Mouse (Mus musculus) MEL (cell line): ENCODE measurements around the gene Vmn1r220. TPM values are rescaled to one million over a fixed set of nuclear protein-coding genes. Genes with fewer than 3 reads are reported as not detected.

Experiments used
- DNase-seq: peaks from one replicate; pipeline ENCODE4 v3.0.0; 2011; ENCODE audit warnings: low read depth, low spot score
- H3K27ac ChIP-seq: 2 replicates; pipeline ENCODE4 v1.5.1; 2012; ENCODE audit warnings: low read depth, mild to moderate bottlenecking, control low read depth, low read length, moderate library complexity; ENCODE audit not compliant: control insufficient read depth
- H3K27me3 ChIP-seq, 2 experiments: fragments of 150-350 bp in 1 of 2; sonication (generic) in 1 of 2; 2 replicates each; pipeline ENCODE4 v1.6.1; 2012; ENCODE audit warnings: low read length in 2 of 2, mild to moderate bottlenecking in 2 of 2, improper control_type of control experiment in 1 of 2, moderate library complexity in 1 of 2; ENCODE audit not compliant: insufficient read depth in 2 of 2, control insufficient read depth in 1 of 2
- H3K36me3 ChIP-seq, 2 experiments: 2 replicates each; pipeline ENCODE4 v1.6.1; 2012 to 2014; ENCODE audit warnings: low read length in 2 of 2, improper control_type of control experiment in 1 of 2, inconsistent platforms in 1 of 2, mild to moderate bottlenecking in 1 of 2; ENCODE audit not compliant: insufficient read depth in 2 of 2, control insufficient read depth in 1 of 2
- H3K4me1 ChIP-seq, 2 experiments: fragments of 150-350 bp in 1 of 2; sonication (generic) in 1 of 2; 2 replicates each; pipeline ENCODE4 v1.6.1; 2012; ENCODE audit warnings: low read length in 2 of 2, improper control_type of control experiment in 1 of 2, mild to moderate bottlenecking in 1 of 2; ENCODE audit not compliant: insufficient read depth in 2 of 2, control insufficient read depth in 1 of 2
- H3K4me3 ChIP-seq, 2 experiments: fragments of 150-350 bp in 1 of 2; sonication (generic) in 1 of 2; 2 replicates each; pipeline ENCODE4 v1.5.1; 2012; ENCODE audit warnings: low read depth in 2 of 2, low read length in 2 of 2, mild to moderate bottlenecking in 2 of 2, moderate library complexity in 2 of 2, control low read depth in 1 of 2, improper control_type of control experiment in 1 of 2; ENCODE audit not compliant: control insufficient read depth in 1 of 2, insufficient read depth in 1 of 2
- H3K79me2 ChIP-seq: 2 replicates; pipeline ENCODE4 v1.6.1; 2012; ENCODE audit warnings: mild to moderate bottlenecking, low read length, moderate library complexity; ENCODE audit not compliant: control insufficient read depth, poor library complexity, insufficient read depth
- H3K9ac ChIP-seq: 2 replicates; pipeline ENCODE4 v1.6.1; 2012; ENCODE audit warnings: low read depth, mild to moderate bottlenecking, control low read depth, low read length, moderate library complexity; ENCODE audit not compliant: control insufficient read depth, poor library complexity, severe bottlenecking
- H3K9me3 ChIP-seq: fragments of 150-350 bp; sonication (generic); replicated peaks from 2 replicates; pipeline ENCODE4 v1.6.1; 2012; ENCODE audit warnings: mild to moderate bottlenecking, low read length, improper control_type of control experiment, moderate library complexity; ENCODE audit not compliant: insufficient read depth
- CHD1 ChIP-seq: IDR thresholded peaks from 2 replicates; pipeline ENCODE4 v1.6.1; 2012; ENCODE audit warnings: low read depth, mild to moderate bottlenecking, inconsistent platforms, low read length, improper control_type of control experiment
- CTCF ChIP-seq, 3 experiments: IDR thresholded peaks in 2 of 3; conservative IDR thresholded peaks in 1 of 3; 2 replicates each; pipeline ENCODE4 v1.5.1; 2011 to 2012; ENCODE audit warnings: low read length in 3 of 3, low read depth in 2 of 3, mild to moderate bottlenecking in 2 of 3, improper control_type of control experiment in 1 of 3, inconsistent platforms in 1 of 3, mixed read lengths in 1 of 3, moderate library complexity in 1 of 3; ENCODE audit not compliant: control insufficient read depth in 1 of 3, insufficient read depth in 1 of 3, poor library complexity in 1 of 3, severe bottlenecking in 1 of 3
- E2F4 ChIP-seq: IDR thresholded peaks from 2 replicates; pipeline ENCODE4 v1.6.1; 2011; ENCODE audit warnings: low read depth, low read length, improper control_type of control experiment, borderline replicate concordance
- ETS1 ChIP-seq: IDR thresholded peaks from 2 replicates; pipeline ENCODE4 v1.6.1; 2012; ENCODE audit warnings: low read depth, mild to moderate bottlenecking, inconsistent platforms, low read length, improper control_type of control experiment, moderate library complexity
- GATA1 ChIP-seq: IDR thresholded peaks from 2 replicates; pipeline ENCODE4 v1.6.1; 2011; ENCODE audit warnings: low read depth, low read length, improper control_type of control experiment
- MAFK ChIP-seq: IDR thresholded peaks from 2 replicates; pipeline ENCODE4 v1.6.1; 2011; ENCODE audit warnings: low read depth, mild to moderate bottlenecking, low read length, improper control_type of control experiment, borderline replicate concordance
- MEF2A ChIP-seq: IDR thresholded peaks from 2 replicates; pipeline ENCODE4 v1.6.1; 2014; ENCODE audit warnings: low read depth, mild to moderate bottlenecking, inconsistent platforms, low read length, improper control_type of control experiment; ENCODE audit not compliant: poor library complexity, insufficient replicate concordance, severe bottlenecking; ENCODE audit errors: extremely low read depth
- MYB ChIP-seq: IDR thresholded peaks from 2 replicates; pipeline ENCODE4 v1.6.1; 2011; ENCODE audit warnings: mild to moderate bottlenecking, low read depth, low read length, improper control_type of control experiment
- MYC ChIP-seq: IDR thresholded peaks from 2 replicates; pipeline ENCODE4 v1.6.1; 2011; ENCODE audit warnings: low read depth, mild to moderate bottlenecking, low read length, improper control_type of control experiment, moderate library complexity
- POLR2A ChIP-seq, 2 experiments: IDR thresholded peaks; 2 replicates each; pipeline ENCODE4 v1.6.1; 2011 to 2012; ENCODE audit warnings: low read length in 2 of 2, mild to moderate bottlenecking in 2 of 2, control low read depth in 1 of 2, improper control_type of control experiment in 1 of 2, low read depth in 1 of 2, moderate library complexity in 1 of 2; ENCODE audit not compliant: control insufficient read depth in 1 of 2, insufficient read depth in 1 of 2, poor library complexity in 1 of 2
- POLR2AphosphoS2 ChIP-seq: IDR thresholded peaks from 2 replicates; pipeline ENCODE4 v1.6.1; 2011; ENCODE audit warnings: low read length, improper control_type of control experiment
- USF1 ChIP-seq: IDR thresholded peaks from 2 replicates; pipeline ENCODE4 v1.6.1; 2014; ENCODE audit warnings: low read depth, mild to moderate bottlenecking, inconsistent platforms, low read length, improper control_type of control experiment, moderate library complexity
- polyA plus RNA-seq, 2 experiments: library from polyadenylated mRNA; stranded (reverse) in 1 of 2; unstranded in 1 of 2; fragments of >175 nt in 1 of 2; fragments of >200 nt in 1 of 2; gene quantifications; 2 replicates each; pipeline versions ENCODE4 v1.2.1 to v1.2.4; 2012; ENCODE audit warnings: low replicate concordance in 2 of 2, low read depth in 1 of 2; ENCODE audit not compliant: insufficient read length in 2 of 2, insufficient read depth in 1 of 2, missing spikeins in 1 of 2
- total RNA-seq: library from RNA; depleted of rRNA; stranded (reverse); fragments of 300-350 nt; gene quantifications from 2 replicates; pipeline ENCODE4 v1.2.3, GENCODE M21; 2012; rRNA removed

Vmn1r220 gene
- total and polyA plus RNA-seq, 3 experiments, result not detected

GRCm38 (mm10) chr13:23138880-23139279 lies 48.9 kb downstream of the Vmn1r220 start:
- H3K79me2 ChIP-seq, result no peaks in the 10 kb centered on the region
- H3K27ac ChIP-seq, result no peak overlapping the region
- no peak for DNase-seq
- H3K27me3 ChIP-seq, result no peaks in the 10 kb centered on the region
- H3K9me3 ChIP-seq, result no peaks in the 10 kb centered on the region
- TF ChIP-seq E2F4 (no peak), MEF2A (no peak), USF1 (no peak), CHD1 (no peak), POLR2AphosphoS2 (no peak)
- no peak overlapping the region for H3K4me3 ChIP-seq
- H3K36me3 ChIP-seq, result no peaks in the 10 kb centered on the region
- H3K9ac ChIP-seq, result no peak overlapping the region
- no peaks in the 10 kb centered on the region for H3K4me1 ChIP-seq

- Histone ChIP-seq H3K4me3 (no peak overlapping the region), H3K79me2 (no peaks in the 10 kb centered on the region), H3K27me3 (no peaks in the 10 kb centered on the region), H3K9ac (no peak overlapping the region), H3K4me1 (no peaks in the 10 kb centered on the region), H3K9me3 (no peaks in the 10 kb centered on the region), H3K36me3 (no peaks in the 10 kb centered on the region), H3K27ac (no peak overlapping the region)
- no peak for TF ChIP-seq MYB
- no peak for TF ChIP-seq GATA1
- no peak for TF ChIP-seq POLR2A (IDR thresholded peaks at IDR 0.05; ENCODE audit: control insufficient read depth in 1 of 2, insufficient read depth in 1 of 2, low read depth in 1 of 2, low read length in 2 of 2, poor library complexity in 1 of 2)
- TF ChIP-seq CHD1, result no peak
- no peak for TF ChIP-seq MEF2A
- TF ChIP-seq CTCF (IDR thresholded peaks at IDR 0.05 in 2 of 3, conservative IDR thresholded peaks at IDR 0.05 in 1 of 3; ENCODE audit: control insufficient read depth in 1 of 3, insufficient read depth in 1 of 3, low read depth in 2 of 3, low read length in 3 of 3, poor library complexity in 1 of 3, severe bottlenecking in 1 of 3), result no peak
- no peak for TF ChIP-seq MAFK
- no peak for TF ChIP-seq ETS1
- TF ChIP-seq E2F4, result no peak
- no peak for TF ChIP-seq MYC
- DNase-seq, result no peak
Measured at GRCm38 (mm10) chr13:23133501-23133900, 54.3 kb downstream of the Vmn1r220 start.

DNA sequence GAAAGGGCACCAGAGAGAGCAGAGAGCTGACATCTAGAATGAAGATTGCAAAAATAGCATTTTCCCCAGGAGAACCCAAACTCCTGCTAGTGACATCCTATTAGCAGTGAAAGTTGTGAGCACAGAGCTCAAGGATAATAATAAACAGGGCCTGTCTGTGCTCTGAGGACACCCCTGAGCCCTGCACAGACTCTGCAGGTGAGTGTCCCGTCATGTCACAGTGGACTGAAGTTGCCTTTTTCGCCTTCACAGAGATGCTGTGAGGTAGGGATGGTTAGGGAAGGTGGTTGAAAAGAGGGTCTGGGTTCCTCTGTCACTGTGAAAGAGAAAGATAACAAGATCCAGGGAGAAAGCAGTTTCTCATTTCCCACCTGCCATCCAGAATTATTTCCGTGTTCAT lies 54.7 kb downstream of the Vmn1r220 start, which contains the start of gene Vmn1r218:
Gene Vmn1r218, plus strand, starts transcription at position 57 of the 400 bp plus-strand sequence.
- TF ChIP-seq MAFK, result no peak

More for the DNA sequence above, 54.7 kb downstream of the Vmn1r220 start, which contains the start of gene Vmn1r218:
- Histone ChIP-seq H3K36me3 (no peaks in the 10 kb centered on the region), H3K9me3 (no peaks in the 10 kb centered on the region), H3K4me1 (no peaks in the 10 kb centered on the region), H3K27me3 (no peaks in the 10 kb centered on the region), H3K9ac (no peak within 1 kb of the TSS), H3K79me2 (no peaks in the 10 kb centered on the region), H3K4me3 (no peak within 1 kb of the TSS), H3K27ac (no peak within 1 kb of the TSS)
- no peak for DNase-seq

Other genes starting within 250 kb of the Vmn1r220 start
- gene Vmn1r213, start 180.3 kb downstream of the Vmn1r220 start, total RNA-seq, result not detected in 2 replicates
- gene Vmn1r213, start 180.3 kb downstream of the Vmn1r220 start, polyA plus RNA-seq, result not detected
- gene Vmn1r214, start 157.6 kb downstream of the Vmn1r220 start, total RNA-seq, result not detected in 2 replicates
- not detected for gene Vmn1r214, start 157.6 kb downstream of the Vmn1r220 start, polyA plus RNA-seq
- not detected in 2 replicates for gene Vmn1r215, start 120.0 kb downstream of the Vmn1r220 start, total RNA-seq
- gene Vmn1r215, start 120.0 kb downstream of the Vmn1r220 start, polyA plus RNA-seq, result not detected
- gene Vmn1r217, start 69.7 kb downstream of the Vmn1r220 start, total RNA-seq, result not detected in 2 replicates
- not detected for gene Vmn1r217, start 69.7 kb downstream of the Vmn1r220 start, polyA plus RNA-seq
- gene Vmn1r218, start 54.8 kb downstream of the Vmn1r220 start, total RNA-seq, result not detected in 2 replicates
- gene Vmn1r218, start 54.8 kb downstream of the Vmn1r220 start, polyA plus RNA-seq, result under 1 TPM in 1 of 2 experiments, not detected in 1; 0.01 TPM
- not detected in 2 replicates for gene Vmn1r219, start 28.7 kb downstream of the Vmn1r220 start, total RNA-seq
- gene Vmn1r219, start 28.7 kb downstream of the Vmn1r220 start, polyA plus RNA-seq, result not detected
- not detected in 2 replicates for gene Vmn1r221, start 26.2 kb upstream of the Vmn1r220 start, total RNA-seq
- gene Vmn1r221, start 26.2 kb upstream of the Vmn1r220 start, polyA plus RNA-seq, result not detected
- not detected in 2 replicates for gene Vmn1r222, start 48.0 kb upstream of the Vmn1r220 start, total RNA-seq
- not detected for gene Vmn1r222, start 48.0 kb upstream of the Vmn1r220 start, polyA plus RNA-seq
- gene Vmn1r223, start 59.2 kb upstream of the Vmn1r220 start, total RNA-seq, result not detected in 2 replicates
- not detected for gene Vmn1r223, start 59.2 kb upstream of the Vmn1r220 start, polyA plus RNA-seq
- gene Zfp322a, start 181.2 kb upstream of the Vmn1r220 start, total RNA-seq, result 7.0 and 8.4 TPM in 2 replicates
- gene Zfp322a, start 181.2 kb upstream of the Vmn1r220 start, polyA plus RNA-seq, result 1 to 10 TPM in 1 of 2 experiments, not detected in 1; 5.7 TPM
- 12.5 and 16.2 TPM in 2 replicates for gene Abt1, start 235.9 kb upstream of the Vmn1r220 start, total RNA-seq
- 10 to 100 TPM in 1 of 2 experiments, not detected in 1; 14.2 TPM for gene Abt1, start 235.9 kb upstream of the Vmn1r220 start, polyA plus RNA-seq